Mouse (Mus musculus) intestine, postnatal 0 days (tissue): Measurements from ENCODE around the gene Casp7. TPM values are rescaled to one million over a fixed set of nuclear protein-coding genes. Genes with fewer than 3 reads are reported as not detected.
A peak's percentile ranks its signal among the peaks of the same experiment; 100 is the strongest.

Experiments
- ATAC-seq: fragments of 200-750 bp; cut with Nextera tagmentation; 2 replicates; pipeline ENCODE4 v1.8.0; 2017; ENCODE audit warnings: mild to moderate bottlenecking, moderate TSS enrichment, moderate library complexity
- H3K27ac ChIP-seq: fragments of 300-500 bp; sonication (generic); 2 replicates; pipeline ENCODE4 v1.5.1; 2014; ENCODE audit warnings: mild to moderate bottlenecking, low read depth, low read length, moderate library complexity
- H3K27me3 ChIP-seq: fragments of 300-500 bp; sonication (generic); replicated peaks from 2 replicates; pipeline ENCODE4 v1.6.1; 2014; ENCODE audit warnings: low read length, mixed read lengths; ENCODE audit not compliant: control insufficient read depth, insufficient read depth
- H3K36me3 ChIP-seq: fragments of 300-500 bp; sonication (generic); 2 replicates; pipeline ENCODE4 v1.6.1; 2014; ENCODE audit warnings: mild to moderate bottlenecking, moderate library complexity; ENCODE audit not compliant: control insufficient read depth, insufficient read depth
- H3K4me1 ChIP-seq: fragments of 300-500 bp; sonication (generic); replicated peaks from 2 replicates; pipeline ENCODE4 v1.6.1; 2014; ENCODE audit warnings: antibody characterized with exemption, low read length, mixed read lengths; ENCODE audit not compliant: control insufficient read depth, insufficient read depth
- H3K4me2 ChIP-seq: fragments of 300-500 bp; sonication (generic); replicated peaks from 2 replicates; pipeline ENCODE4 v1.6.1; 2014; ENCODE audit warnings: low read depth, mild to moderate bottlenecking, moderate library complexity
- H3K4me3 ChIP-seq: fragments of 300-500 bp; sonication (generic); 2 replicates; pipeline ENCODE4 v1.5.1; 2014; ENCODE audit warnings: low read depth, low read length
- H3K9ac ChIP-seq: fragments of 300-500 bp; sonication (generic); 2 replicates; pipeline ENCODE4 v1.6.1; 2014; ENCODE audit warnings: mild to moderate bottlenecking, low read depth, low read length
- H3K9me3 ChIP-seq: fragments of 300-500 bp; sonication (generic); 2 replicates; pipeline ENCODE4 v1.6.1; 2016; ENCODE audit warnings: mixed run types; ENCODE audit not compliant: control insufficient read depth
- CTCF ChIP-seq: sonication (generic); IDR thresholded peaks from 2 replicates; pipeline ENCODE4 v1.5.1; 2016; ENCODE audit warnings: low read depth, mild to moderate bottlenecking, control low read depth, antibody characterized with exemption, moderate library complexity
- WGBS: fragments of 180-500 bp; shearing (Covaris S2); extraction: QIAGEN DNeasy Blood & Tissue Kit; methylation state at CpG from one replicate; pipeline ENCODE4 v1.1.7; 2014; 5-methylcytosine and 5-hydroxymethylcytosine counted together
- polyA plus RNA-seq: library from polyadenylated mRNA; unstranded; fragments of >200 nt; fragmentation: Nextera tagmentation; extraction: Ambion mirVana; gene quantifications from 2 replicates; pipeline ENCODE4 v1.2.1, GENCODE M21; 2015

Gene Casp7
- polyA plus RNA-seq, 1 experiment from 2014 or later = 51.6 TPM

- H3K4me1 ChIP-seq = 0 out of 2 replicates have a peak, but pooled peaks cover 2% of the 10 kb centered on the region
Observed at GRCm38 (mm10) chr19:56430369-56430768, 33.4 kb downstream of the Casp7 start.

GRCm38 (mm10) chr19:56432706-56433105 lies 35.8 kb downstream of the Casp7 start:
- Histone ChIP-seq H3K4me2 (no peak overlapping the region), H3K4me1 (no peaks in the 10 kb centered on the region), H3K36me3 (peaks cover 55% of the 10 kb centered on the region), H3K27ac (no peak overlapping the region), H3K4me3 (no peak overlapping the region), H3K9ac (no peak overlapping the region), H3K27me3 (no peaks in the 10 kb centered on the region), H3K9me3 (no peaks in the 10 kb centered on the region)
- TF ChIP-seq CTCF = no peak
- WGBS = 76% methylated on average over 10 of the region's 10 CpGs
- ATAC-seq = no peak

More at GRCm38 (mm10) chr19:56430369-56430768, 33.4 kb downstream of the Casp7 start:
- Histone ChIP-seq H3K36me3 (peaks cover 37% of the 10 kb centered on the region), H3K4me2 (no peak overlapping the region), H3K9me3 (no peaks in the 10 kb centered on the region), H3K4me3 (no peak overlapping the region), H3K27me3 (no peaks in the 10 kb centered on the region), H3K9ac (no peak overlapping the region), H3K27ac (no peak overlapping the region)
- no peak for ATAC-seq
- WGBS = 74% methylated on average over 8 of the region's 8 CpGs
- peak; percentile 51 for TF ChIP-seq CTCF

GRCm38 (mm10) chr19:56433581-56433980 lies 36.7 kb downstream of the Casp7 start:
- no peaks in the 10 kb centered on the region for H3K27me3 ChIP-seq
- no peak for TF ChIP-seq CTCF
- no peaks in the 10 kb centered on the region for H3K4me1 ChIP-seq
- 92% methylated on average over 7 of the region's 7 CpGs for WGBS
- H3K27ac ChIP-seq = no peak overlapping the region
- no peak for ATAC-seq
- no peak overlapping the region for H3K9ac ChIP-seq
- H3K4me3 ChIP-seq = no peak overlapping the region
- H3K4me2 ChIP-seq = no peak overlapping the region
- peaks cover 60% of the 10 kb centered on the region for H3K36me3 ChIP-seq
- H3K9me3 ChIP-seq = no peaks in the 10 kb centered on the region

- 86% methylated on average over 13 of the region's 13 CpGs for WGBS
- TF ChIP-seq CTCF = no peak
- H3K4me2 ChIP-seq = no peak overlapping the region
- no peak overlapping the region for H3K27ac ChIP-seq
- no peaks in the 10 kb centered on the region for H3K27me3 ChIP-seq
- no peak overlapping the region for H3K9ac ChIP-seq
- H3K4me3 ChIP-seq = no peak overlapping the region
- H3K36me3 ChIP-seq = peaks cover 77% of the 10 kb centered on the region
- no peaks in the 10 kb centered on the region for H3K4me1 ChIP-seq
- no peaks in the 10 kb centered on the region for H3K9me3 ChIP-seq
- no peak for ATAC-seq
Observed at GRCm38 (mm10) chr19:56436380-56436779, 39.5 kb downstream of the Casp7 start.

- H3K36me3 ChIP-seq = peaks cover 68% of the 10 kb centered on the region
Observed at GRCm38 (mm10) chr19:56438357-56439071, 41.6 kb downstream of the Casp7 start.

DNA sequence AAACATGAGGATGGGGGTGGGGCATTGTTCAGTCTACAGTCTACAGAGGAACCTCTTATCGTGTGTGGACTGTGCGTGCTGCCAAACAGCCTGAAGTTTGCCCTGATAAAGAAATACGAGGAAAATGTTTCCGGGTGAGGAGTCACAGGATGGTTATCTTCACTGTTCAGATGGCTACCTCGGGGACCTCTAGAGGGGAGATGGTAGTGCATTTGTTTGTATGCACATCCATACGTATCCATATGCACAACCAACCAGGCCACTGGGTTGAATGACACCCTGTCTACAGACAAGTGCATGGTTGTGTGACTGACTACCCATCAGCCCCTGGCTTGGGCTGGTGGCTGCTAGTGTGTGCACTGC lies 42.1 kb downstream of the Casp7 start:
- Histone ChIP-seq H3K4me3 (no peak overlapping the region), H3K9ac (no peak overlapping the region), H3K4me1 (no peaks in the 10 kb centered on the region), H3K4me2 (no peak overlapping the region), H3K9me3 (no peaks in the 10 kb centered on the region), H3K27ac (no peak overlapping the region), H3K27me3 (no peaks in the 10 kb centered on the region), H3K36me3 (peaks cover 63% of the 10 kb centered on the region)
- WGBS = 42% methylated on average over 6 of the region's 6 CpGs
- ATAC-seq = peak; percentile 56; the same call in 1 of the 2 replicates
- no peak for TF ChIP-seq CTCF

More at GRCm38 (mm10) chr19:56438357-56439071, 41.6 kb downstream of the Casp7 start:
- Histone ChIP-seq H3K9ac (no peak overlapping the region), H3K9me3 (no peaks in the 10 kb centered on the region), H3K4me2 (no peak overlapping the region), H3K27me3 (no peaks in the 10 kb centered on the region), H3K4me1 (no peaks in the 10 kb centered on the region), H3K27ac (peak overlapping the region; percentile 68), H3K4me3 (no peak overlapping the region)
- 54% methylated on average over 7 of the region's 7 CpGs for WGBS
- ATAC-seq = no peak
- no peak for TF ChIP-seq CTCF
